Mouse (Mus musculus) NIH3T3 (cell line): Measurements from ENCODE around the gene Ninj2.

Source experiments
- DNase-seq: peaks from one replicate; pipeline ENCODE4 v3.0.0-alpha.2; 2012; ENCODE audit warnings: low read depth

The Ninj2 gene

DNA sequence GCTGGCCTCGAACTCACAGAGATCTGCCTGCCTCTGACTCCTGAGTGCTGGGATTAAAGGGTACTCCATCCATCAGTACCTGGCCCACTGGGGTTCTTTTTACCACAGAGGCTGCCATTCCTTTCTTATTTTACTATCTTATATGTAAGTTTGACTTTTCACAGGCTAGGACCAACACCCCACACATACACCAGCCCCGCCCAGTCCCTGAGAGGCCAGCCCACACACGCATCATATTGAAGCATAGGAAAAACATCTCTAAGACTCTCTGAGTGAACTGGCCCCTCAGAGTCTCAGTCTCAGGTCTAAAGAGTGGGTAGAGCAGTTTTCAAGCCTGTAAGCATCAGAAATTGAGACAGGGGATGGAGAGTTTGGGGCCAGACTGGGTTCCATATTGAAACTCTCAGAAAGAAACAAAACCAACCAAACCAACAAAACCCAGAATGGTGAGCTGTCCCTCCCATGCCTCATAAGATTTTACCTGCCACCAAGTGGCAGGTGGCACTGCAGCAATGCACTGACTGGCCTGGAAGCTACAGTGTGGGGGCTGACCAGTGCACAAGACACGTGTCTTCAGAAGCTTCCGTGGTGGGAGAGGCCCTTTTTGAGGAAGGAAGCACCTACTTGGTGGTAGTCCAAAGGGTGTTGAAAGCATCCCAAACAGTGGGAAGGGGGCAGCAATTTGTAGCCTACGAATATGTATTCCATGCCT, 86.0 kb downstream of the Ninj2 start:
- no peak for DNase-seq

DNA sequence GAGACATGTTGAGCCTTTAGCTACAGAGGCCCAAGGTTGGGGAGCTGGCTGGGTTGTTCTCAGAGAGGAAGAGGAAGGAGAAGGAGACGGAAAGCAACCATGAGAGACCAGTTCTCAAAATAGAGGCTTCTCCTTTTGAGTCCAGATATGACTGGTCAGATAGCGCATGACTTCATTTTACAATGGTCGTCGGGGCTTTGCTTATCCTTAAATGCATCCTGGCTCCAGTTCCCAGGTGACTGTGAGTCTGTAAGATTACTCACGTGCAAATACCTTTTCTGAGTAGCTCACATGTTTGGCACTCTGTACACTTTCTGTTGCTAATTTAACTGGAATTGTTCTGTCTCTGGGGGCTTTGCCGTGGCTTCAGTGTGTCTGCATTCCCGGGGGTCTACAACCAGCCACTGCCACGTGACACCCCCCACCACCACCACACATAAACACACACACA, 86.6 kb downstream of the Ninj2 start:
- DNase-seq: no peak

DNA sequence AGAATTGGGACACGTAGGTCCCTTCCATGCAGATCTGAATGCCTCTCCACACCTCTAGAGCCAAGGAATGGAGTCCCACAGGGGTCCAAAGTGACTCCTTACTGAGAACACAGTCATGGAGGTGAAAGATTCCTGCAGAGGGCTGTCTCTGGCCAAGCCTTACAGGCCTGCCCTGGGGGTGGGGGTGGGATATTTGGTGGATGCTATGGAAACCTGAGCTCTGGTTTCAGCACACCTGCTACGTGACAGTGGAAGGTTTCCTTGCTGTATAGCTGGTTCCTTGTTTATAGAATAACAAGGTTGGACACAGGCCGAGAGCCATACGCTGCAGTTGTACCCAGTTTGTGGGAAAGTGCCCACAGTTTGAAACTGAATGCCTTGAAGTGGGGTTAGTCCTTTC, 87.3 kb downstream of the Ninj2 start:
- DNase-seq: no peak

DNA sequence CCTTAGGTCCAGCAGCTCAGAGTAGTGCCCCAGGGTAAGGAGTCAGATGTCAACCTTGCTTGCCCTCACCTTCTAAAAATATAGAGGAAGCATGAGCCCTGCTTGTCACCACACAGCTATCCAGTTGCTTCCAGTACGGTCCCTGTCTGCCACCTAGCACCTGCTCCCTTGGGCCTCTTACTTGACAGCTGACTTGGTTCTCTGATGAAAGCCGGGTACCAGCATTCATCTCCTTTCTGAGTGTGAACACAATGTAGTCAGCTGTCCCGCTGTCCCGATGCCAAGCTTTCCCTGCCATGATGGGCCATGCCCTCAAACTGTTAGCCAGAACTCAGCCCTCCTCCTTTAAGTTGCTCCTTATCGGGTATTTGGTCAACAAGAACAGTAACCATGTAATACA, 89.0 kb downstream of the Ninj2 start:
- DNase-seq: no peak

DNA sequence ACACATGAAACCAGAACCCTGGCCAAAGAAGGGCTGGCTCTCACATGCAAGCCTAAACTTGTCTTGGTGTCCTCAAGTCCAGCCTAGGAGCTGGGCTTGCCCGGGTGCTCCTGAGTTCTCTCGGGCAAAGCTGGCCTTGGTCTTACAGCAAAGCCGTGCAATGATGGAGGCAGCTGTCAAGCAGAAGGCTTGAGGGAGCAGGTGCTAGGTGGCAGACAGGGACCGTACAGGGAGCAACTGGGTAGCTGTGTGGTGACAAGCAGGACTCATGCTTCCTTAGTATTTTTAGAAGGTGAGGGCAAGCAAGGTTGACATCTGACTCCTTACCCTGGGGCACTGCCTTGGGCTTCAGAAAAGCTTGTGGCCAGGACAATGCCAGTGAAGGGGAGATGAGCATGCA, 90.6 kb downstream of the Ninj2 start:
- DNase-seq: no peak

DNA sequence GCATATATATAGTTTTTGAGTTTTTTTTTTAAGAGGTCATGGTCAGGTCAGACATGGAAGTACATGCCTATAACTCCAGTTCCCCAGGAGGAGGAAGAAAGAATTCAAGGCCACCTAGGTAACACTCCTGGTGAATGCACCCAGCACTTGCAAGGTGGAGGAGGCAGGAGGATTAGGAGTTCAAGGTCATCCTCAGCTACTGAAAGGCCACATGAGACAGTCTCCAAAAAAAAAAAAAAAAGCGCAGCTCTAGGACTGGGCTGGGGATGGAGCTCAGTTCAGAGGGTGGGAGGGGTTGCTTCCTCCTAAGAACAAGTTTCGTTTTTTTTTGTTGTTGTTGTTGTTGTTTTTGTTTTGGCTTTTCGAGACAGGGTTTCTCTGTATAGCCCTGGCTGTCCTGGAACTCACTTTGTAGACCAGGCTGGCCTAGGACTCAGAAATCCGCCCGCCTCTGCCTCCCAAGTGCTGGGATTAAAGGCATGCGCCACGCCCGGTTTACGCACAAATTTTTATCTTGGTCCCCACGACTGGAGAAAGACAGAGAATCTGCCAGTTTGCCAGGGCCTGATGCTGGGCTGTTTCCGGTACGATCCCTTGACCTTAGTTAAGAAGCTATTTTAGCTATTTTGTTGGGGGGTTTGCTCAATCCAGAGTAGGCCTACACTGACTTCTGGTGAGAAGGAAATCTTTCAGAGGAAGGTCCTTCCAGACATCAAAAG, 92.0 kb downstream of the Ninj2 start:
- no peak for DNase-seq

DNA sequence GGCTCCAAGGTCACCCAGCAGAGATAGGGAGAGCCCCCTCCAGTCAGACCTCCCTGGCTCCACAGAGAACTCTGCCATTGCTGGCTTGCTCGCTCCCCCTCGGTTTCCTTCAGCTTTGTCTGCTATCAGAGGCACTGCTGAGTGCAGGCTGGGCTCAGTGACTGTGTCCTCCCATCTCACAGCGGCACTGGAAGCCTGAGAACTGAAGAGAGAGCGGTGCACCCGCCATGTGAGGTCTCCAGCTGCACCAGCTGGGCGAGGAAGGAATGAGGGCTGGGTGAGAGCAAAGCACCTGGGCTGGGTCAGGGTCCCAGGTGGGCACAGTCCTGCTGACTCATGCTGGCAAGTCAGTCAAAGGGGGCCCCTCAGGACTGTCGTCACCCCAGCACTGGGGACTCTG, 92.6 kb downstream of the Ninj2 start:
- no peak for DNase-seq

DNA sequence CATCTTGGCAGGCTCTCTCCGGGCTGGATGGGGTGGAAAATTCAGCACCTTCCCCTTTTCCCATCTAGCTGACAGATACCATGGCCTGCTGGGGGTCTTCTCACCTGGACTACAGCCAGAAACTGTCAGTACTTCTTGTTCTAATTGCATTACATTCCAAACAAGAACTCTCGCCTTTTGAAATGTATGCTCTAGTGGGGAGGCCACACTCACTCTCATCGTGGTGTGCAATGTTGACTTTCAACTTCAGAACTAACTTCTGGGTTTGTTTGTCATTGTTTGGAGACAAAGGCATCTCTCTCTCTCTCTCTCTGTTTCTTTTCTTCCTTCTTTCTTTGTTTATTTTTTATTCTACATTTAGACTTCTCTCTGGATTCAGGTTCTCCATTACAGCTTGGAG, 93.4 kb downstream of the Ninj2 start:
- DNase-seq: no peak

DNA sequence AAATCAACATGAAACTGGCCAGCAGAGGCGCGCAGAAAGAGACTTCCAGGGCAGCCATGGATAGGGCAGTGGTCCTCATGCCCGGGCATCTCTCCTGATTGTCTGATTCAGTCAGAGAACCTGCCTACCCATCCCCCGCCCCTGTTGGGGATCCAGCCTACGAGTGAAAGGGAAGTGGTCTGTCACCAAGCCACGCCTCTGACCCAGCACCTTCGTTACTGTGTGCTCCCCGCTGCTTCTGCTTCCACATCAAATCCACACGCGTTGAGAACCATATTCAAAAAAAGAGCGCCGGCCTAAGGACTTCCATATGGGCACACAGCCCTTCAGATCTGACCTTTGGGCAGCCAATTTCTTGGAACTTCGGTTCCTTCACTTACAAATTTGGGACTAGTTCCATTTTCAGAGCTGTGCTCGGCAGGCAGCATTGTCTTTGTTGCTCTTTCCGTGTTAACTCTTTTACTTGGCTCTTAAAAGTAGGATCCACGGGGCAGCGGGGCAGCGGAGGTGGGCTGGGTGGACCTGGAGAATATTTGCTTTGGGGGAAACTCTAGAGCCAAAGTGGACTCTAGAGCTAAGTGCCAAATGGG, 94.5 kb downstream of the Ninj2 start:
- no peak for DNase-seq

DNA sequence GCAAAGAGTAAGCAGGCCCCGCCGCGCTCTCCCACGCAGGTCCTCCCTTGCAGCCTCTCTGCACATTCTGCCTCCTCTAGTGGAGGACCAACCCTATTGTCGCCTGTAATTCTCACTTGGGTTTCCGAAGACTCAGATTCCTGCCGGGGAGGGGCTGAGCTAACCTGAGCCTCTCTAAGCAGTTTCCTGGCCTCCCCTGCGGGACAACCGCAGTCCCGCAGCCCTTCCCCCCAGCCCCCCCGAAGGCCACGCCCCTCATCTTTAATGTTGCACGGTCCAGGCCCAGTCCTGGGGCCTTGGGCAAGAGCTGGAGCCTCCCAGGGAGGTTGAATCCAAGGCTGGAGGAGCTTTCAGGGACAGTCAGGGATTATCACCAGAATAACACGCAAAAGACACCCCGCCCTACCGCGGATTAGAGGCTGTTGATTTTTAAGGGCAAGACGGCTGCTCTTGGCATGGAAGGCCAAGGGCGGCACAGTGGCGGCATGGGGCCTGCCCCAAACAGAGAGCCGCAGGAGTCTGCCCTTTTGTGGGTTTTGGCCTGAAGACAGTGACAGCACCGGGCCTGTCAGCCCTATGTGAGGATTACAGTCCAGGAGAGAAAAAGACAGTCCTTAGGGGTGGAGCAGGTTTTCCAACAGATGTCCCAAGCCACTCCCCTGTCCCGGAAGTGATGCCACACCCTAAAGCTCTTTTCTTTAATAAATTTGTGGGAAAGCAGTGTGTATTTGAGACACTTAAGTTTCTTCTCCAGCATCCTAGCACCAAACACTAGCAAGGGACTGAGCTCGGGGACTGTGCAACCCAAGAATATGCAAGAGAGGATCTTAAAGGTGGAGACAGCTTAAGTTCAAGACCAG, 95.5 kb downstream of the Ninj2 start:
- no peak for DNase-seq

DNA sequence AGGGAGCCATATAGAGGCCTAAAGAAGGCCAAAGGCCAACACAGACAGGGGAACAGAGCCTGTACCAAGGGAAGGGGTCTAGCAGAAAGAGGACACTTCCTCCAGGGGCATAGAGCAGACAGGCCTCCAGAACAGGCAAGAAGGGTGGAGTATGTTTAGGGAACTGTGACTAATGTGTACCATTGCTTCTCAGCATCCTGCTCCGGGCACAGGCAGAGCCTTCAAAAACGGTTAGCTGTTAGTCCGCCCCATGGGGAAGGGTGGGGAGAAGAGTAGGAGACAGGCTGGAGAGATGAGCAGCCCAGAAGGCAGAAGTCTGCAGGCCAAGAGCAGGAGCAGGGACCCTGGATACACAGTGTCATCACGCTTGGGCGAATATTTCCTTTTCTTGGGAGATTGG, 96.1 kb downstream of the Ninj2 start:
- no peak for DNase-seq

DNA sequence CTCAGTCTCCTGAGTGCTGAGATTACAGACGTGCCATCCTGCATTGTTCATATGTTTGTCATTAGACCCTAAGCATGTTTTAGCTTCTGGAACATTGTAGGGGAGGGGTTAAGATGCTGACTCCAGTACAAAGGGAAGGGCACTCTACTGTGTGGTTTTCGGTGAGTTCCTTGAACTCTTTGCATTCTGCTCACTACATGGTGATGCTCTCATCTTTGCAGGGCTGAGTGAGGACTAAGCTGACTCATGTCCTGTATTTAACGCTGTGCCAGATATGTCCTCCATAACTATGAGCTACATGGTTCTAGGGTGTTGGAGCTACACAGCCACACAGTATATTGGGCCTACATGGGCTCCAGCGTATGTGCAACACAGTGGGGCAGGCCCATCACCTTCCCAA, 97.2 kb downstream of the Ninj2 start:
- DNase-seq: peak; percentile 68

DNA sequence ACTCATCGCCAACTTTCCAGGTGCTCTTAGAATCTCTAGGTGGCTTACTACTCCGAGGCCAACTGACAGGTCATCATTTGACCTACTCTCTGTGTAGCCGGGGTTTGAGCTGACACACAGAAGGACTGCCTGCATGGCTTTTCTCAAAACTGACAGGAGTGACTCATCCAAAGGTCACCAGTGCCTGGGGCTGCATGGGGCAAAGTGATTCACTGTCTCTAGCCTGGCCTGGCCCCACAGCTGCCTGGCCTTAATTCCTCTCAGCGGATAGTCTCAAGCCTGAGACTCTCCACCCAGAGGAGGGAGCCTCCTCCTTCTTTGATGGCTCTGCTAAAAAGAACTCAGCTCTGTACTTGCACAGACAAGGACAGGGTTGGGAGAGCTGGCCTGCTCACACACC, 97.8 kb downstream of the Ninj2 start:
- peak; percentile 87 for DNase-seq

DNA sequence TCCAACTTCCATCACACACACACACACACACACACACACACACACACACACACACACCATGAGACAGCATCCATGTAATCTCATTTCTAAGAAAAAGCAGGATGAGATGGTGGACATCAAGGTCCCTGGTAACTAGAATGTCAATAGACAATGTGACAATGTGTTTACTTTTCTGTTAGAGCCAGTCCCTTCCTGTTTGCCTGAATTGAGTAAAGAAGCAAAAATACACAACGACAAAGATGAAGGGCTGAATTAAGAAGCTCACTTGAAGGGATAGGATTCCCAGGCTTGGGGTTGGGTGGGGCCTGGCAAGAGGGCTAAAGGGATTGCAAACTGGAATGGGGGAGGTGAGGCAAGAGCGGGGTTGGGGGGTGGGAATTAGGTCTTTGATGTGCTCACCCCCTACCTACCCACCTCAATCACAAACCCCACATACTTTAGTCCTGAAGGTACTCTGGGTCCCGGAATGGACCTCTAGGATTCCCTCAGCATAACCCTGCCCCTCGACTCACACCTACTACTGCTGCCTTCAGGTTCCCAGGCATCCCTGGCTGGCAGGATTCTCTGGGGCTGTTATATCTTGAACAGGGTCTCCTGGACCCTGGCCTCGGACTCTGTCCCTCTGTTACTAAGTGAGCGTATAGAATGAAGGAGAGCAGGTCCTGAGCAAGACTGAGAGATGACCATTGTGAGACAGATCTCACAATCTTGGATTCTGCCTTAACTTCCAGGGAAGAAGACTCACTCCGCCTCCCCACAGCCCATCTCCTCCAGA, 98.4 kb downstream of the Ninj2 start:
- DNase-seq: peak; percentile 36

DNA sequence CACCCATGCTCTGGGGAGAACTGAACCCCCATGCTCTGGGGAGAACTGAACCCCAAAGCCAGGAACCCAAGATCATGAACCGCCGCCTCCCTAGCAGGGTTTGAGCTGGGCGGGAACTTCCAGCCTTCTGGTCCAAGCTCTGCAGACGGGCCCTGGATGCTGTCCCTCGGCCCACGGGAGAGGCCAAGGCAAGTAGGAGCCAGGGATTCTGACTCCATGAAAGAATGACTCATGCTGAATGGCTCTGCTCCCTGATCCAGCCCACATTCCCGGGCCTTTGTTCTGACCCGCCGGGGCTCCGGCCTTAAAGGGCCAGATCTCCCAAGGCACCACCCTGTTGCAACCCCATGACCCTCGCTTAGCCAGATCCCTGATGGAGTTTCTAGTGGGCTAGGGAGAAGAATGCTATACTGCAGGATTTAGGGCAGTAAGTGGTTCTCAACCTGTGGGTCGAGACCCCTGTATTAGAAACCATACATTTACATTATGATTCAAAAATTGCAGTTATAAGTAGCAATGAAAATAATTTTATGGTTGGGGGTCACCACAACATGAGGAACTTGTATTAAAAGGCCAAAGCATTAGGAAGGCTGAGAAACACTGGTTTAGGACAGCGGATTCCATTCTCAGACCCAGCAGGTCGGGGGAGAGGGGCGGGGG, 99.2 kb downstream of the Ninj2 start:
- peak; percentile 94 for DNase-seq

DNA sequence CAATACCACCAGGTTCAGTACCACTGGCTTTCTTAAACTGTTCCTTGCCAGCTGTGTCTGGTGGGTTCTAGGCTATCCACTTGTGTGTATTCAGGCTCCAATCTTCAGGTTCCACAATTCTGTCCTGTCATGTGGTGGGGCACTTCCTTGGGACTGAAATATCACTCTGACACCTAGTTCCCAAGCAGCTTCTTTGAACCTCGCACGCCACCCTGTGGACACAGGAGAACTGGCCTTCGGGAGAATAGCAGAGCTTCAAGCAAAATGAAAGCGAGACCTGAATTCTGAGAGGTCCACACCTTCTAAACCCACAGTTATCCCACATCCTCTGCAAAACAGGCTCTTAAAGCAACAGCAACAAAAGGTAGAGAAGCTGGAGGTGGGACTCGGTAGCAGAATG, 100.0 kb downstream of the Ninj2 start:
- peak; percentile 95 for DNase-seq

DNA sequence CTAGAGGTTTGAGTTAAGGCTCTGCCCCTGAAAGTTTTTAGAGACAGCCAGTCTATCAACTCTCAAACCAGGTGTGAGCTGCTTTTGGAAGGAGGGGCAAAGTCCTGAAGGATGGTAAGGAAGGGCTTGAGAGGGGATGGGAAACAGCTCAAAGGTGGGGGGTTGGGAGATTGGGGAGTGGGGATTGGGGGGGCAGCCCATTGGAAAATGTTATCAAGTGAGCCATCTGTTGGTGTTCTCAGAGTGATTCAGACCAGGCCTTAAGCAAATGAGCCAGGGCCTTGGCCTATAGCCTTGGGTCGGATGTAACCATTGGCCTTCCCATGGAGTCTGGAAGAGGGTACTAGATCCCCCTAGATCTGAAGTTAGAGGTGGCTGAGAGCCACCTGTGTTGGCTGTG, 100.6 kb downstream of the Ninj2 start:
- DNase-seq: no peak

DNA sequence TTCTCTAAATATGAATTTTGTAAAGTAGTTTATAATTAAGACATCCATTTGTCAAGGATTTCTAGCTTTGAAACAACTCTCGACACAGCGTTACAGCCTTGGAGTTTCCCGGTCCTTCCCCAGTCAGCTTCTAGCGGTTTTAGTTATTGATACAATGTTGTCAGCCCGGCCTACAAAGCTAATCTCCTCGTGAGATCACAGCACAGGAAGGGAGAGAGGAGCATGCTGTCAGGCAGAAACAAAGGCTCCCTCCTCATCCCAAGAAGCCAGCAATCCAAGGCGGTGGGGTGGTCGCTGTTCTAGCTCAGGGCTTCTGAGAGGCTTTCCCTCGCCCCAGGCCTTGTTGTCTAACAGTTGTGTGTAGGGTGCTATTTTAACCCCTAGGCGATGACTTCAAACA, 101.2 kb downstream of the Ninj2 start:
- DNase-seq: no peak

DNA sequence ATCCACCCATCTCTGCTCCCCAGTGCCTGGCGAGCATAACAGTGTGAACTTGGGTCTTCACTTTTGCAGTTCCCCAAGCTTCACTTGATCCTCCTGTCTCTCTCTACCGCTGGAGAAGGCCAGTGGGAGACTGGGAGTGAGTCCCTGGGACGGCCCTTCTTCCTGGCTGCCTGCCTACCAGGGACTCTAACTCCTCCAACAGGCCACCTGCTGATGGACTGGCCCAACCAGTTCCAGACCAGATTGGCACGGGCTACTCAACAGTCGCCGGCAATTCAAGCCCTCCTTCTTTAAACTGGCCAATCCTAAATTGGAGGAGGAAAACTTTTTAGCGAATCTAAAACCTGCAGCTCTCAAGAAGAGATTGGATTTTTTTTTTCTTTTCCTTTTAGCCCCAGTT, 101.8 kb downstream of the Ninj2 start:
- DNase-seq: no peak

DNA sequence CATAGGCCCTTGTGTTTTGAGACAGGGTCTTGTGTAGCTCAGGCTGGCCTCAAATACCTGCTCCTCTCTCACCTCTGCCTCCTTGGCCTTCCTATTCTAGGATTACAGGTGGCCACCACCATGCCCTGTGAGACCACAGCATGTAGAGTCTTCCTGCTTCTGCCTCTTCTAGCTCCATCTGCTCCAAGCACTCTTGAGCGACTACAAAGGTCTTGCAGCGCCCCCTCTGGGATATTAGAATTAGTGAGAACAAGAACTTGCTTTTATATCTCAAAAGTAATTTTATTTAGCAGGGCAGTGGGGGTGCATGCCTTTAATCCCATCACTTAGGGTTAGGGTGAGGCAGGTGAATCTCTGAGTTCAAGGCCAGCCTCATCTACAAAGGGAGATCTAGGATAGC, 103.7 kb downstream of the Ninj2 start:
- peak; percentile 80 for DNase-seq

DNA sequence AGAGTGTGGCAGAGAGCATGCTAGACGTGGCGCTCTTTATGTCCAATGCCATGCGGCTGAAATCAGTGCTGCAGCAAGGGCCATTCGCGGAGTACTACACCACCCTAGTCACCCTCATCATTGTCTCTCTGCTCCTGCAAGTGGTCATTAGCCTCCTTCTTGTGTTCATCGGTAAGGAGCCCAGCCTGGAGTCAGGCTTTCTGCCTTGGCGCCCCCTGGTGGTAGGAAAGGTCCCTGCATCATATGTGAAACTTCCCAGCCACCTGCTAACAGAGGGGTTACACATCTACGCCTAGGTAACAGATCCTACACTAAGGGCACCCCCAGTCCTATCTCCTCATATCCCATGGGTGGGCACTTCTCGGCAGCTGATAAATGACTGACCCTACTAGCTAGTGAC, 104.8 kb downstream of the Ninj2 start:
- DNase-seq: peak; percentile 83
